Mouse (Mus musculus): Measurements from ENCODE around the gene Zbtb7b.

GRCm38 (mm10) chr3:89406887-89407286, 12.3 kb upstream of the Zbtb7b start:
- TF ChIP-seq USF1 (IDR thresholded peaks at IDR 0.05; ENCODE audit: low read depth, low read length) (no peak), MYC (IDR thresholded peaks at IDR 0.05; ENCODE audit: low read depth, low read length) (no peak), NELFE (IDR thresholded peaks at IDR 0.05; ENCODE audit: low read depth, low read length) (no peak), CTCF (conservative IDR thresholded peaks at IDR 0.05 in 1 of 2, IDR thresholded peaks at IDR 0.05 in 1 of 2; ENCODE audit: low read depth in 2 of 2, low read length in 2 of 2) (no peak), RAD21 (IDR thresholded peaks at IDR 0.05; ENCODE audit: low read depth, low read length) (no peak), POLR2A (IDR thresholded peaks at IDR 0.05; ENCODE audit: low read depth, low read length) (no peak), GABPA (IDR thresholded peaks at IDR 0.05; ENCODE audit: insufficient replicate concordance, low read depth, low read length) (no peak), MXI1 (IDR thresholded peaks at IDR 0.05; ENCODE audit: low read depth, low read length) (no peak), TCF12 (IDR thresholded peaks at IDR 0.05; ENCODE audit: low read depth, low read length) (no peak), MAX (IDR thresholded peaks at IDR 0.05; ENCODE audit: low read length) (no peak), EP300 (IDR thresholded peaks at IDR 0.05; ENCODE audit: low read length) (no peak)
